Mouse (Mus musculus) embryo, embryonic 11 days (tissue): ENCODE results near the gene Syde2.
A peak's percentile ranks its signal among the peaks of the same experiment; 100 is the strongest.

Source experiments
- DNase-seq: peaks from one replicate; pipeline ENCODE4 v3.0.0-alpha.2; 2015

Syde2 gene

DNA sequence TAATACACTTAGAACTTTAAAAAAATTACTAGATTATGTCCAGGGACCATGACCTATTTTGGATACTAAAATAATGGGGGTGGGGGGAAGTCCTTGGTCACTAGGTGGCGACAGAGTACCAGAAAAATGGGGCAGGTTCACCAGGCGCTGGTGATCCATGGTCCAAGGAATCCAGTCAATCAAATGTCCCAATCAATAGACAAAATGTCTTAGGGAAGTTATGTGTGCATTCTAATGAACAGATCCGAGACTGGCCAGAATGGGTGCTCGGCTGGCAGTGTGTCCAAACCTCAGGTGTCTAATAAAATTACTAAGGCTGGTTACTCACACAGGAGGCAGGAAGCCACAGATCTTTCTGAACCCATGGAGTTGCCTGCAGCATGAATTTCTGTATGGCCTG lies 70.6 kb downstream of the Syde2 start:
- peak; percentile 77 for DNase-seq

DNA sequence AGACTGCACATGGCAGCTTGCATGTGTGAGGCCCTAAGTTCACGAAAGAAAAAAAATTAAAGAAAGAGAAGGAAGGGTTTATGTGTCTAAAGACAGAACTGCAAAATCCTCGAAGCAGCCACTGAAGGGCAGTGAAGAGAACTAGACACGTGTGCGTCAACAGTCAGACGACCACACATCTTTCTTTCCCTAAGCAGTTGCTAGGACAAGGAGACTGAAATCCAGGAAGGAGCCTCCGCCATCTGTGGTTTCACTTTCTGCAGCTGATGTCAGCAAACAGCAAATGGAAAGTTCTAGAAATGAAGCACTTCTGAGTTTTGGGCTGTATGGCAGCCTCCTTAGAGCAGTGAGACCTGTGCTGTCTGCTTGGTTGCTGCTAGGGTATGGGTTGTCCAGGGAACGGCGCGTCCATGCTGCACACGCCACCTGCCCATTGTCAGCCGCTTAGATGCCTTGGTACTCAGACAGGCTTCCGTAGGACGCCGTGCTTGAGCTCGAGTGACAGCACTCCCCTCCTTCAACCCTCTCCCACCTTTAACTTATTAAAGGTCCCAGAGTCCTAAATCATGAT lies 71.8 kb downstream of the Syde2 start:
- DNase-seq = no peak

DNA sequence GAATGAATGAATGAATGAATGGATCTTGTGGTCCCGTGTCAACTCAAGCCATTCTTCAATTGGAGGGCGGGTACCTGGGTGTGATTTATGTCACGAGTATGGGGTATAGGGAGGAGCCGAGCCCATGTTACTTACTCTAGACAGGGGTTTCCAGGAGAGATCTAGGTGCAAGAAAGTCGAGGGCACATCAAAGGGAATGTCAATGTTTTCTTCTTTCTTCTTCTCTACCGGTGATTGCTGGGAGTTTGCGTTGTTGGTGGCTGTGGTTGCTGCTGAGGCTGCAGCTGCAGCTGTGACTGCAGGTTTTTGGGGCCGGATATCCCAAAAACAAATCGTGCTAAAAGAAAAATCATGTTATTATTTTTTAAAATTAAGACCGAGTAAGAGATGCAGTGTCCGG lies 75.5 kb downstream of the Syde2 start:
- DNase-seq = no peak

DNA sequence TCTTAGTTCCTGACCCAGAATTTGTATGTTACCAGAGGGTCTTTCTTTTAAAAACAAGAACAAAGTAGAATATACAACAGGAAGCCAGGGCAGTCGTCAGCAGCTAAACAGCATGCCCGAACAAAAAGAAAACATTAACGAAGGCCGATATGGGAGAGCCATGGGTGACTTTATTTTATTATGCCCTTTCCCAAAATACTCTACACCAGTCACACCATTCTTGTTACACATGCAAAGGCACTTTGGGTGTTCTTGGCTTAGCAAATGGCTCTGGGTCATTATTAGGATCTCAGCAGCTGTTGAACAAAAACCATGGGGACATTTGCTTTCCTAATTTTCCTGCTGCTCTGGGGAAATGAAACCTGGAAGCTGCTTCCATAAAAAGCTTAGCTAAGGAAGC lies 81.6 kb downstream of the Syde2 start:
- DNase-seq = no peak
